Mouse (Mus musculus) kidney, adult 10 weeks (tissue): ENCODE results near the gene T2. TPM values are rescaled to one million over a fixed set of nuclear protein-coding genes. Genes with fewer than 3 reads are reported as not detected.

Experiments used
- polyA plus RNA-seq: library from polyadenylated mRNA; stranded (reverse); fragments of 350-450 nt; fragmentation: Illumina TruSeq; extraction: RNeasy Lipid Tissue Mini Kit (QIAGEN cat#74804); gene quantifications from one replicate; pipeline ENCODE4 v1.2.3, GENCODE M21; 2014; ENCODE audit warnings: low read depth, low replicate concordance

Gene T2
- polyA plus RNA-seq = not detected

GRCm38 (mm10) chr17:8355692-8356091, at the start of gene T2:
Gene T2, plus strand, starts transcription at chr17:8355992.

GRCm38 (mm10) chr17:8310838-8311614, 44.8 kb upstream of the T2 start, which contains the start of gene Sft2d1:
Gene Sft2d1, plus strand, starts transcription at chr17:8311102.

GRCm38 (mm10) chr17:8337159-8337558, 18.6 kb upstream of the T2 start, which contains the start of gene Prr18:
Gene Prr18, plus strand, starts transcription at chr17:8337459.

GRCm38 (mm10) chr17:8433978-8434960, 78.5 kb downstream of the T2 start, which contains the start of gene T:
Gene T, plus strand, starts transcription at chr17:8434423.

Other genes starting within 250 kb of the T2 start
- gene Gm49673, start 208.2 kb upstream of the T2 start, polyA plus RNA-seq = not detected
- gene Rnaset2a, start 207.9 kb upstream of the T2 start, polyA plus RNA-seq = 27.0 TPM
- gene Fgfr1op, start 190.5 kb upstream of the T2 start, polyA plus RNA-seq = 35.3 TPM
- not detected for gene Ccr6, start 119.9 kb upstream of the T2 start, polyA plus RNA-seq
- 1,141 TPM for gene Mpc1, start 73.1 kb upstream of the T2 start, polyA plus RNA-seq
- gene Sft2d1, start 44.9 kb upstream of the T2 start, polyA plus RNA-seq = 83.6 TPM
- 0.12 TPM for gene Prr18, start 18.5 kb upstream of the T2 start, polyA plus RNA-seq
- gene T, start 78.4 kb downstream of the T2 start, polyA plus RNA-seq = not detected
- 1.8 TPM for gene Pde10a, start 169.4 kb downstream of the T2 start, polyA plus RNA-seq
- gene Gm17087, start 211.0 kb downstream of the T2 start, polyA plus RNA-seq = not detected